Mouse (Mus musculus): Measurements from ENCODE around the gene Hspbp1.

DNA sequence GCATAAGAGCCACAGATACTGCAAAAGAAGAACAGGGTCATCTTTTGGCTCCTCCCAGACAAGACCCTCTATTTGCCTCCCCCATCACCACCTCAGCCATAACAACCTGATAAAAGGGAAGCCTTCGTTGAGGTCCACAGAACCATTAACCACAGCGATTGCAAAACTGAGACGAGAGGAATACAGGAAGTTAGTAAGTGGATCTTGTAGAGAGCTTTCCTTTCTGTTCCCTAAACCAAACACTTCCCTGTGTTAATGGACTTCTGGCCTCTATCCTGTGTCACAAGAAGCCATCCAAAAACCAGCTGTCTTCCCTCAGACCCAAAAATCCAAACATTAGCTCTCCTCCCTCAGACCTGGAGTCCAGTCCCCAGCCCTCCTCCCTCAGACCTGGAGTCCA lies 39.5 kb upstream of the Hspbp1 start:
- TF ChIP-seq CTCF (IDR thresholded peaks at IDR 0.05; ENCODE audit: low read depth, low read length) (no peak), EP300 (IDR thresholded peaks at IDR 0.05; ENCODE audit: insufficient read depth, low read depth, low read length) (no peak)

Data from ES-Bruce4 (cell line).